Mouse (Mus musculus): ENCODE results near the gene Itgb3bp.

GRCm38 (mm10) chr4:99930518-99931239, 1.1 kb upstream of the Itgb3bp start:
- TF ChIP-seq CTCF (IDR thresholded peaks at IDR 0.05; ENCODE audit: borderline replicate concordance, insufficient read depth, low read depth, low read length) = no peak
- no peak for TF ChIP-seq POLR2A (IDR thresholded peaks at IDR 0.05; ENCODE audit: borderline replicate concordance, insufficient read depth, low read length)

Data from cerebellum, adult 2 months (tissue).